Mouse (Mus musculus) CH12.LX (cell line): ENCODE data around the gene Cldn2. TPM values are rescaled to one million over a fixed set of nuclear protein-coding genes. Genes with fewer than 3 reads are reported as not detected.

Experiments
- DNase-seq: peaks from one replicate; pipeline ENCODE4 v3.0.0-alpha.2; 2013; ENCODE audit errors: extremely low read depth
- H3K27ac ChIP-seq: 2 replicates; pipeline ENCODE4 v1.5.1; 2012; ENCODE audit warnings: low read depth, mild to moderate bottlenecking, control low read depth, moderate library complexity; ENCODE audit not compliant: insufficient read depth
- H3K27me3 ChIP-seq: replicated peaks from 2 replicates; pipeline ENCODE3; 2012; ENCODE audit warnings: inconsistent platforms
- H3K36me3 ChIP-seq, 2 experiments: replicated peaks in 1 of 2; 2 replicates each; pipeline versions ENCODE3 to v1.6.1; 2012; ENCODE audit warnings: inconsistent platforms in 1 of 2, low read length in 1 of 2, mild to moderate bottlenecking in 1 of 2, mixed read lengths in 1 of 2, moderate library complexity in 1 of 2; ENCODE audit not compliant: control insufficient read depth in 1 of 2, insufficient read depth in 1 of 2
- H3K4me1 ChIP-seq, 2 experiments: 2 replicates each; pipeline ENCODE4 v1.6.1; 2012; ENCODE audit warnings: inconsistent platforms in 1 of 2, moderate library complexity in 1 of 2; ENCODE audit not compliant: insufficient read depth in 2 of 2, control insufficient read depth in 1 of 2
- H3K4me2 ChIP-seq: 2 replicates; pipeline ENCODE4 v1.6.1; 2012; ENCODE audit warnings: low read depth, mild to moderate bottlenecking, control low read depth; ENCODE audit not compliant: poor library complexity, insufficient read depth, severe bottlenecking
- H3K4me3 ChIP-seq, 3 experiments: fragments of 150-350 bp in 1 of 3; sonication (generic) in 1 of 3; replicated peaks in 1 of 3; 2 replicates each; pipeline versions ENCODE3 to v1.5.1; 2011 to 2012; ENCODE audit warnings: low read depth in 2 of 3, low read length in 2 of 3, mild to moderate bottlenecking in 2 of 3, moderate library complexity in 2 of 3, control low read depth in 1 of 3, improper control_type of control experiment in 1 of 3, inconsistent platforms in 1 of 3, mixed read lengths in 1 of 3; ENCODE audit not compliant: poor library complexity in 1 of 3
- H3K79me2 ChIP-seq: replicated peaks from 2 replicates; pipeline ENCODE4 v1.6.1; 2012; ENCODE audit warnings: mild to moderate bottlenecking, moderate library complexity; ENCODE audit not compliant: control insufficient read depth, poor library complexity, insufficient read depth, severe bottlenecking; ENCODE audit errors: extremely low read depth
- H3K9ac ChIP-seq: 2 replicates; pipeline ENCODE4 v1.6.1; 2012; ENCODE audit warnings: low read depth, mild to moderate bottlenecking, control low read depth, moderate library complexity; ENCODE audit not compliant: insufficient read depth
- H3K9me3 ChIP-seq: replicated peaks from 2 replicates; pipeline ENCODE3; 2012; ENCODE audit warnings: low read length, inconsistent platforms, mixed read lengths
- CHD1 ChIP-seq: IDR thresholded peaks from 2 replicates; pipeline ENCODE4 v1.6.1; 2012; ENCODE audit warnings: low read depth, low read length, improper control_type of control experiment, inconsistent platforms
- CTCF ChIP-seq, 2 experiments: IDR thresholded peaks in 1 of 2; conservative IDR thresholded peaks in 1 of 2; 2 replicates each; pipeline ENCODE4 v1.5.1; 2011 to 2012; ENCODE audit warnings: low read depth in 2 of 2, low read length in 2 of 2, improper control_type of control experiment in 1 of 2, inconsistent platforms in 1 of 2, mild to moderate bottlenecking in 1 of 2, moderate library complexity in 1 of 2
- E2F4 ChIP-seq: IDR thresholded peaks from 2 replicates; pipeline ENCODE4 v1.6.1; 2011; ENCODE audit warnings: low read depth, low read length, improper control_type of control experiment; ENCODE audit not compliant: insufficient replicate concordance
- EP300 ChIP-seq: IDR thresholded peaks from 2 replicates; pipeline ENCODE4 v1.6.1; 2011; ENCODE audit warnings: low read length, improper control_type of control experiment
- ETS1 ChIP-seq: conservative IDR thresholded peaks from 2 replicates; pipeline ENCODE4 v1.6.1; 2012; ENCODE audit warnings: low read depth, mild to moderate bottlenecking, inconsistent platforms, low read length, improper control_type of control experiment, moderate library complexity
- MAFK ChIP-seq: IDR thresholded peaks from 2 replicates; pipeline ENCODE4 v1.6.1; 2011; ENCODE audit warnings: low read length, improper control_type of control experiment; ENCODE audit not compliant: insufficient replicate concordance
- MYC ChIP-seq: IDR thresholded peaks from 2 replicates; pipeline ENCODE4 v1.6.1; 2011; ENCODE audit warnings: low read depth, mild to moderate bottlenecking, improper control_type of control experiment, low read length
- POLR2AphosphoS2 ChIP-seq: IDR thresholded peaks from 2 replicates; pipeline ENCODE4 v1.6.1; 2011; ENCODE audit warnings: low read depth, low read length, improper control_type of control experiment
- SMC3 ChIP-seq: IDR thresholded peaks from 2 replicates; pipeline ENCODE4 v1.6.1; 2011; ENCODE audit warnings: low read depth, low read length, improper control_type of control experiment
- TBP ChIP-seq: conservative IDR thresholded peaks from 2 replicates; pipeline ENCODE4 v1.6.1; 2011; ENCODE audit warnings: low read depth, low read length, improper control_type of control experiment
- USF1 ChIP-seq: IDR thresholded peaks from 2 replicates; pipeline ENCODE4 v1.6.1; 2014; ENCODE audit warnings: low read depth, mild to moderate bottlenecking, inconsistent platforms, low read length, improper control_type of control experiment
- dilution Hi-C: fragments of 300-500 bp; cut with MboI; formaldehyde crosslinking; loops from 2 replicates; pipeline ENCODE4 v1.14.3; 2020; ENCODE audit warnings: low sequenced_read_pairs; ENCODE audit not compliant: extremely low pct_unique_long_range_greater_than_20kb, extremely low pct_ligation_motif_present
- in situ Hi-C: fragments of 300-500 bp; cut with MboI; formaldehyde crosslinking; loops from 3 replicates; pipeline ENCODE4 v1.14.3; 2019; ENCODE audit warnings: low sequenced_read_pairs, low pct_ligation_motif_present, low pct_unique_long_range_greater_than_20kb, mixed read lengths
- polyA plus RNA-seq: library from polyadenylated mRNA; unstranded; fragments of >175 nt; gene quantifications from 2 replicates; pipeline ENCODE4 v1.2.1, GENCODE M21; 2012; ENCODE audit warnings: low read depth; ENCODE audit not compliant: insufficient read length
- total RNA-seq, 2 experiments: library from RNA; depleted of rRNA; stranded (reverse); fragments of 300-350 nt in 1 of 2; fragments of >200 nt in 1 of 2; gene quantifications; 2 replicates each; pipeline ENCODE4 v1.2.3; 2012 to 2014

The Cldn2 gene
- total and polyA plus RNA-seq, 3 experiments, result 0.07 TPM; not detected in 2

- Histone ChIP-seq H3K4me3 (no peak overlapping the region), H3K27ac (no peak overlapping the region), H3K4me2 (no peak overlapping the region), H3K9me3 (no peaks in the 10 kb centered on the region), H3K27me3 (no peaks in the 10 kb centered on the region), H3K79me2 (no peaks in the 10 kb centered on the region), H3K4me1 (peaks cover 2 to 7% of the 10 kb centered on the region in 2 experiments; a peak in 1 of 4 replicates), H3K9ac (no peak overlapping the region), H3K36me3 (no peaks in the 10 kb centered on the region)
- in situ Hi-C loops, result no loop called here
- TF ChIP-seq MAFK (no peak), USF1 (no peak), CTCF (conservative IDR thresholded peaks at IDR 0.05 in 1 of 2, IDR thresholded peaks at IDR 0.05 in 1 of 2; ENCODE audit: low read depth in 2 of 2, low read length in 2 of 2) (no peak)
- DNase-seq, result no peak
- dilution Hi-C loops, result no loop called here
Observed at GRCm38 (mm10) chrX:139803028-139803427, 2.4 kb downstream of the Cldn2 start.

GRCm38 (mm10) chrX:139805918-139806317 is 5.3 kb downstream of the Cldn2 start:
- in situ Hi-C loops (no loop called here), dilution Hi-C loops (no loop called here)

GRCm38 (mm10) chrX:139807391-139807790 is 6.8 kb downstream of the Cldn2 start:
- Histone ChIP-seq H3K4me3 (no peak overlapping the region), H3K9me3 (no peaks in the 10 kb centered on the region), H3K79me2 (no peaks in the 10 kb centered on the region), H3K27ac (no peak overlapping the region), H3K27me3 (no peaks in the 10 kb centered on the region), H3K9ac (no peak overlapping the region), H3K4me1 (peaks cover 4 to 8% of the 10 kb centered on the region in 2 experiments; a peak in 1 of 4 replicates), H3K36me3 (no peaks in the 10 kb centered on the region), H3K4me2 (no peak overlapping the region)
- in situ Hi-C loops, result no loop called here
- no peak for DNase-seq
- dilution Hi-C loops, result no loop called here
- TF ChIP-seq CHD1 (no peak), ETS1 (no peak), MYC (no peak), SMC3 (no peak), EP300 (no peak), E2F4 (no peak)

More at GRCm38 (mm10) chrX:139805918-139806317, 5.3 kb downstream of the Cldn2 start:
- Histone ChIP-seq H3K79me2 (no peaks in the 10 kb centered on the region), H3K4me1 (peaks cover 4 to 8% of the 10 kb centered on the region in 2 experiments; a peak in 1 of 4 replicates), H3K9me3 (no peaks in the 10 kb centered on the region), H3K27me3 (no peaks in the 10 kb centered on the region), H3K36me3 (no peaks in the 10 kb centered on the region), H3K9ac (no peak overlapping the region), H3K4me2 (no peak overlapping the region), H3K27ac (no peak overlapping the region), H3K4me3 (no peak overlapping the region)
- no peak for DNase-seq
- TF ChIP-seq POLR2AphosphoS2, result no peak
- no peak for TF ChIP-seq TBP
